Mouse (Mus musculus) lung, embryonic 14.5 days (tissue): Measurements from ENCODE around the gene Lrba. TPM values are rescaled to one million over a fixed set of nuclear protein-coding genes. Genes with fewer than 3 reads are reported as not detected.

Experiments
- ATAC-seq: fragments of 200-750 bp; cut with Nextera tagmentation; 2 replicates; pipeline ENCODE4 v1.8.0; 2017; ENCODE audit warnings: mild to moderate bottlenecking, moderate TSS enrichment, moderate library complexity; ENCODE audit not compliant: insufficient read depth
- DNase-seq: peaks from one replicate; pipeline ENCODE4 v3.0.0-alpha.2; 2015
- H3K27ac ChIP-seq: fragments of 300-500 bp; sonication (generic); 2 replicates; pipeline ENCODE4 v1.5.1; 2014; ENCODE audit warnings: low read depth, mild to moderate bottlenecking, moderate library complexity
- H3K27me3 ChIP-seq: fragments of 300-500 bp; sonication (generic); 2 replicates; pipeline ENCODE4 v1.6.1; 2014; ENCODE audit warnings: low read length, control low read depth; ENCODE audit not compliant: insufficient read depth
- H3K36me3 ChIP-seq: fragments of 300-500 bp; sonication (generic); 2 replicates; pipeline ENCODE4 v1.6.1; 2014; ENCODE audit warnings: control low read depth; ENCODE audit not compliant: insufficient read depth
- H3K4me1 ChIP-seq: fragments of 300-500 bp; sonication (generic); 2 replicates; pipeline ENCODE4 v1.6.1; 2014; ENCODE audit warnings: antibody characterized with exemption, control low read depth; ENCODE audit not compliant: insufficient read depth
- H3K4me2 ChIP-seq: fragments of 300-500 bp; sonication (generic); 2 replicates; pipeline ENCODE4 v1.6.1; 2014; ENCODE audit warnings: mild to moderate bottlenecking
- H3K4me3 ChIP-seq: fragments of 300-500 bp; sonication (generic); 2 replicates; pipeline ENCODE4 v1.5.1; 2014; ENCODE audit warnings: low read depth, low read length
- H3K9ac ChIP-seq: fragments of 300-500 bp; sonication (generic); 2 replicates; pipeline ENCODE4 v1.6.1; 2014
- H3K9me3 ChIP-seq: fragments of 300-500 bp; sonication (generic); 2 replicates; pipeline ENCODE4 v1.6.1; 2016; ENCODE audit warnings: low read depth, low read length, control low read depth
- CTCF ChIP-seq: IDR thresholded peaks from 2 replicates; pipeline ENCODE4 v1.5.1; 2016; ENCODE audit warnings: antibody characterized with exemption, low read depth
- WGBS: fragments of 180-500 bp; shearing (Covaris S2); extraction: QIAGEN DNeasy Blood & Tissue Kit; methylation state at CpG from one replicate; pipeline ENCODE4 v1.1.7; 2014; 5-methylcytosine and 5-hydroxymethylcytosine counted together
- polyA plus RNA-seq: library from polyadenylated mRNA; unstranded; fragments of >200 nt; fragmentation: Nextera tagmentation; extraction: Ambion mirVana; gene quantifications from 2 replicates; pipeline ENCODE4 v1.2.1, GENCODE M21; 2014

Gene Lrba
- polyA plus RNA-seq, 1 experiment from 2014 or later, result 5.5 TPM

DNA sequence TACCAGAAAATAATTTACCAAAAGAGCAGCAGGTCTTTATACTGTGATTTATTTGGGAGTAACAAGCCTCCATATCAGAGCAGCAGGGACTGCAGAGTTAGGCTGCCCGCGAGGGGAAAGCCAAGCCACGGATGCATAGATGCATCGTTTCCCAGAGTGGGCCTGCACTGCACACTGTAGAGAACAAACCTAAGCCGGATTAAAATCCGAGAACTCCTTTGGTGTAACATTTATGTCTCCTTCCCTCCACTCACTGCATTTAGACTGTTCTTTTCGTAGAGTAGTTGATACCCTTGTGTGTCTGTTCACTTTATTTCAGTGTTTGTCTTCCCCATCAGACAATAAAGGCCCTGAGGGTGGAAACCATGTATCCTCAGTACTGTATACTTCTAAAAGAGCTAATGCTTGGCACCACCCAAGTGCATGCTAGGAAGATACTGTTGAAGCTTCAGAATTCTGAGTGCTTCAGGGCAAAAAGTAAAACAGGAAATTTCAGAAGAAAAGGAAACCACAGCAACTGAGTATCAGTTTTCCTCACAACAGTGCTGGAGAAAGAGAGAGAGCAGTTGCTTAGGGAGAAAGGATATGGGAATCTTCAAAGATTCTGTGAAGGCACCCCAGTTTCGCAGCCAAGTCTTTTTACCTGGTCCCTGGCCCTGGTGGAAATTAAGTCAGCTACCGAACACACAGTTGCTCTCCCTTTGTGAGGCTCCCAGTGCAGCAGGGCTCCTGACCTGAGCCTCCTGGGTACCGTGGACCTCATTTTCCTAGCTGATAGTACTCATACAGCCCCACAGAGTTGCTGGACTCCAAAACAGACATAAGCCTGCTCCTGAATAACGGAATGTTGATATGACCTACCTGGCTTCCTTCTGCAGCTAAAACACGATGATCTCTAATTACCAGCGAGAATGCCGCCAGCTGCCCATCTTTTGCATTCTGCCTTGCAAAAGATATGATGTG, 530.4 kb downstream of the Lrba start:
- no peaks in the 10 kb centered on the region for H3K4me1 ChIP-seq
- DNase-seq, result no peak
- H3K9me3 ChIP-seq, result no peaks in the 10 kb centered on the region
- no peak overlapping the region for H3K27ac ChIP-seq
- no peak overlapping the region for H3K4me2 ChIP-seq
- no peak overlapping the region for H3K9ac ChIP-seq
- no peak for TF ChIP-seq CTCF
- no peak for ATAC-seq
- WGBS, result 74% methylated on average over 14 of the region's 14 CpGs
- H3K36me3 ChIP-seq, result no peaks in the 10 kb centered on the region
- H3K27me3 ChIP-seq, result no peaks in the 10 kb centered on the region
- no peak overlapping the region for H3K4me3 ChIP-seq

DNA sequence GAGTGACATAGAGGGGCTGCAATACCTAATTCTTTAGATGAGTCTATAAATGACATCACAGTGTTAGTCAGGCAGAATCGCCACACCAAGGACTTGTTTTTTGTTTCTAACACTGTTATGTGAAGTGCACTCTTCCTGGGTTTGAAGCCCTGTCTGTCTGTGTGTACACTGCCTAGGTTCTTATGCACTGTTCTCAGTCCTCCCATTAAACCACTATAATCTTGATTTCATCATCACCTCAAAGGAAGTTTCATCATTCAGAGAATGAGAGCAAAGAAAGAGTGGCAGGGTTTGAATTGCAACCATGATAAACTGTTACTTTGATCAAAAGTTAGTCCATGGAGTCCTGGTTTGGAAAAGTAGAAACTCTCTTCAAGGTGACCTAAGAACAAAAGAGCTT, 532.1 kb downstream of the Lrba start:
- 80% methylated on average over 1 of the region's 1 CpGs for WGBS
- no peak for ATAC-seq
- no peaks in the 10 kb centered on the region for H3K4me1 ChIP-seq

GRCm38 (mm10) chr3:86758727-86759126, 534.2 kb downstream of the Lrba start:
- WGBS, result 68% methylated on average over 6 of the region's 6 CpGs

More for the DNA sequence above, 532.1 kb downstream of the Lrba start:
- H3K4me3 ChIP-seq, result no peak overlapping the region
- no peak overlapping the region for H3K27ac ChIP-seq
- no peak for DNase-seq
- H3K9ac ChIP-seq, result no peak overlapping the region
- H3K36me3 ChIP-seq, result no peaks in the 10 kb centered on the region
- H3K4me2 ChIP-seq, result no peak overlapping the region
- H3K9me3 ChIP-seq, result no peaks in the 10 kb centered on the region
- no peaks in the 10 kb centered on the region for H3K27me3 ChIP-seq
- no peak for TF ChIP-seq CTCF

GRCm38 (mm10) chr3:86759383-86759782, 534.9 kb downstream of the Lrba start:
- H3K4me2 ChIP-seq, result no peak overlapping the region
- no peak for ATAC-seq

More at GRCm38 (mm10) chr3:86758727-86759126, 534.2 kb downstream of the Lrba start:
- no peaks in the 10 kb centered on the region for H3K27me3 ChIP-seq
- H3K4me1 ChIP-seq, result no peaks in the 10 kb centered on the region
- no peak for ATAC-seq
- no peak overlapping the region for H3K27ac ChIP-seq
- no peak for DNase-seq
- H3K9ac ChIP-seq, result no peak overlapping the region
- no peak overlapping the region for H3K4me3 ChIP-seq
- no peaks in the 10 kb centered on the region for H3K9me3 ChIP-seq
- no peak overlapping the region for H3K4me2 ChIP-seq
- TF ChIP-seq CTCF, result no peak
- H3K36me3 ChIP-seq, result no peaks in the 10 kb centered on the region

GRCm38 (mm10) chr3:86759834-86760233, 535.4 kb downstream of the Lrba start:
- 66% methylated on average over 8 of the region's 8 CpGs for WGBS
- no peak overlapping the region for H3K4me3 ChIP-seq
- no peak for TF ChIP-seq CTCF
- H3K27ac ChIP-seq, result no peak overlapping the region
- no peaks in the 10 kb centered on the region for H3K4me1 ChIP-seq
- H3K4me2 ChIP-seq, result no peak overlapping the region
- no peaks in the 10 kb centered on the region for H3K9me3 ChIP-seq
- no peaks in the 10 kb centered on the region for H3K27me3 ChIP-seq
- ATAC-seq, result no peak
- H3K9ac ChIP-seq, result no peak overlapping the region
- no peak for DNase-seq
- H3K36me3 ChIP-seq, result no peaks in the 10 kb centered on the region

More at GRCm38 (mm10) chr3:86759383-86759782, 534.9 kb downstream of the Lrba start:
- Histone ChIP-seq H3K4me3 (no peak overlapping the region), H3K27me3 (no peaks in the 10 kb centered on the region), H3K36me3 (no peaks in the 10 kb centered on the region), H3K27ac (no peak overlapping the region), H3K9me3 (no peaks in the 10 kb centered on the region), H3K4me1 (no peaks in the 10 kb centered on the region), H3K9ac (no peak overlapping the region)
- WGBS, result 58% methylated on average over 1 of the region's 1 CpGs
- no peak for TF ChIP-seq CTCF
- DNase-seq, result no peak

DNA sequence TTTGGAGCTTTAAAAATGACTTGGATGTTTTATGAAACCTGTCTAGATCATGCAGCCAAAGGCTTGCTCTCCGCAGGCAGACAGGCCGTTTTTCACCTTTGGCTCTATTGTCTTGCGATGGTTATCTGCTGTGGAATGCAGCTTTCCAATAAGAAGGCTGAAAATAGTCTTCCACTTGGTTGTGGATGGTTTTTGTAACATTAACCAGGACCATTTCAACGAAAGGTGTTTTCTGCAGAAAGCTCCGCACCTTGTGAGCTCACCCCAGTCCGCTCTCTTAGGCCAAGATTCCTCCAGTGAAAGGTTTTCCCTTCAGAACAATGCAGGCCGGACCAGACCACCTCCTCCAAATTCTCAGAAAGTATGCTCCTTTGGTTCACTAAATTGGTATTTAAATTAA, 536.0 kb downstream of the Lrba start:
- H3K4me2 ChIP-seq, result no peak overlapping the region
- no peak overlapping the region for H3K9ac ChIP-seq
- no peak for ATAC-seq
- no peaks in the 10 kb centered on the region for H3K36me3 ChIP-seq
- TF ChIP-seq CTCF, result no peak
- no peak overlapping the region for H3K27ac ChIP-seq
- H3K4me1 ChIP-seq, result no peaks in the 10 kb centered on the region
- no peaks in the 10 kb centered on the region for H3K27me3 ChIP-seq
- no peak overlapping the region for H3K4me3 ChIP-seq
- no peak for DNase-seq
- no peaks in the 10 kb centered on the region for H3K9me3 ChIP-seq
- WGBS, result 77% methylated on average over 7 of the region's 7 CpGs
